ENCODE assay signal across 8 mouse cellular contexts in the genomic region with DNA sequence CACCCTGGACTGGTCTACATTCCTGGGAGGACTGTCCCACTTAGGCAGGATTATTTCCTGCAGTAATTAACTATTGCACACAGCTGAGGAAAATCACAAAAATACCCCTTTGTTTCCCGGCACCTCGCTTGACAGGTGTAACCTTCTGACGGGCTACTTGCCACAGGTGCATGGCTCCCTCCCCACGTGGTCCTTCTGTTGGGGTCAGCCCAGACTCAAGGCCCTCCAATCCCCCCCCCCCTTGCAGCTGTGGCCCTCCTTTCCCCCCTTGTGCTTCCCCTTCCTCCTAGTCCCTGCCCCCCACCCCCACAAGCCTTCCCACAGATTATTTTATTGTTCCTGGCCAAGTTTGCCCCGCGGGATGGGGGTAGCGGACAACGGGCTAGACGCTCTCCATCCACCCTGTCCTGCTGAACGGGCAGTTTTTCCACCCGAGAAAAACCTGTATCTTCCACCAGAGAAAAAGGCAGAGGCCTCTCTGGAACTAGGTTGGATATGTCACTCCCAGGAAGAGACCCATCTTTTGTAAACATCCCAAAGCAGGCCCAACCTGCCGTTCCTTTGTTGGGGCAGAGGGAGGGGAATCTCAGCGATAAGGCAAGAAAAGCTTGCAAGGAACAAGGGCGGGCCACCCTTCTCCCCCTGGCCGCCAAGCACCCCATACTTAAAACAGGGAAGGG. TPM values are rescaled to one million over a fixed set of nuclear protein-coding genes. Genes with fewer than 3 reads are reported as not detected.
DNase-seq lines count a peak whose midpoint lies in the region.

No protein-coding gene starts in this region.

- 2% methylated on average over 15 of the region's 15 CpGs for WGBS in forebrain, embryonic 10.5 days

- peak overlapping the region; percentile 98 for H3K4me3 ChIP-seq in forebrain, embryonic 10.5 days

- H3K27ac ChIP-seq in forebrain, embryonic 10.5 days: peak overlapping the region; percentile 100

- intact Hi-C loops in left cerebral cortex, postnatal 4 days (cut with DNase I): loop anchor here (5.0 kb wide), 2 partner anchors 37 to 52 kb away; no protein-coding TSS in a partner anchor

- peaks cover 42% of the 10 kb centered on the region for H3K36me3 ChIP-seq in forebrain, embryonic 10.5 days (replicated peaks)

- H3K4me1 ChIP-seq in forebrain, embryonic 10.5 days: peaks cover 32% of the 10 kb centered on the region

- H3K27me3 ChIP-seq in forebrain, embryonic 10.5 days (ENCODE audit: poor library complexity, severe bottlenecking): no peaks in the 10 kb centered on the region

- DNase-seq in left cerebral cortex, postnatal 4 days: peak; percentile 43
- DNase-seq in left cerebral cortex, adult 11 months (ENCODE audit: low spot score): no peak
- peak; percentile 66 for DNase-seq in ZHBTc4 (ENCODE audit: low read depth, low spot score)
- DNase-seq in forebrain, embryonic 10.5 days (ENCODE audit: extremely low spot score, low spot score): peak; percentile 38
- peak; percentile 46 for DNase-seq in kidney, postnatal 10 days
- peak; percentile 34 for DNase-seq in mesoderm, embryonic 11.5 days (ENCODE audit: low read depth, low spot score)
- DNase-seq in thymus, postnatal 4 days: peak; percentile 41
- DNase-seq in spleen, postnatal 14 days (ENCODE audit: low spot score in 2 of 2): no peak

- H3K9me3 ChIP-seq in forebrain, embryonic 10.5 days: no peaks in the 10 kb centered on the region

RNA-seq across cellular contexts. Expression of a gene that starts 2.2 kb away (rescaled TPM):
- total RNA-seq in left cerebral cortex, postnatal 4 days (2021): 100 to 1,000 TPM; 206 to 208 TPM
- 305 and 358 TPM in 2 replicates for polyA plus RNA-seq in forebrain, embryonic 10.5 days (2016; fragmentation: Nextera tagmentation; extraction: Ambion mirVana)

Comparison
In these comparisons a context has a peak if more than half of its experiments do, and no peak if none do; other contexts are left out.
1. DNase-seq: peak in left cerebral cortex, postnatal 4 days (single experiment), ZHBTc4 (single experiment), forebrain, embryonic 10.5 days (single experiment), kidney, postnatal 10 days (single experiment), mesoderm, embryonic 11.5 days (single experiment) and thymus, postnatal 4 days (single experiment); none in left cerebral cortex, adult 11 months (single experiment) and spleen, postnatal 14 days (0 of 2).